Mouse (Mus musculus): ENCODE measurements around the gene Isy1. TPM values are rescaled to one million over a fixed set of nuclear protein-coding genes. Genes with fewer than 3 reads are reported as not detected.

Gene Isy1
- total and polyA plus RNA-seq, 3 experiments, result 7.3 to 22.8 (median 22.3) TPM

GRCm38 (mm10) chr6:87802462-87802861 lies 36.1 kb downstream of the Isy1 start:
- Histone ChIP-seq H3K4me3 (no peak overlapping the region), H3K4me1 (ENCODE audit: control insufficient read depth, insufficient read depth, low read length) (peaks cover 9% of the 10 kb centered on the region), H3K27me3 (ENCODE audit: control insufficient read depth, insufficient read depth, low read length) (no peaks in the 10 kb centered on the region), H3K9ac (ENCODE audit: low read depth, low read length) (no peak overlapping the region), H3K27ac (no peak overlapping the region), H3K79me2 (replicated peaks; ENCODE audit: control insufficient read depth, insufficient read depth, low read length) (peaks cover 2% of the 10 kb centered on the region; the same call in 1 of the 2 replicates), H3K36me3 (ENCODE audit: control insufficient read depth, insufficient read depth, low read length) (peaks cover 2% of the 10 kb centered on the region; the same call in 1 of the 2 replicates)
- no peak for DNase-seq
- intact Hi-C loops (cut with DNase I), result no loop called here
- WGBS, result 84% methylated on average over 7 of the region's 7 CpGs
- TF ChIP-seq POLR2A (IDR thresholded peaks at IDR 0.05; ENCODE audit: insufficient read depth, low read depth, low read length), result no peak
- no peak for TF ChIP-seq CTCF (IDR thresholded peaks at IDR 0.05)
- no peak for TF ChIP-seq EP300 (IDR thresholded peaks at IDR 0.05; ENCODE audit: insufficient read depth, low read depth, low read length)

- no peak for TF ChIP-seq POLR2A (IDR thresholded peaks at IDR 0.05; ENCODE audit: insufficient read depth, low read depth, low read length)
- no peak for TF ChIP-seq CTCF (IDR thresholded peaks at IDR 0.05)
- TF ChIP-seq EP300 (IDR thresholded peaks at IDR 0.05; ENCODE audit: insufficient read depth, low read depth, low read length), result no peak
- peaks cover under 1% of the 10 kb centered on the region; the same call in 1 of the 2 replicates for H3K4me1 ChIP-seq (ENCODE audit: control insufficient read depth, insufficient read depth, low read length)
- intact Hi-C loops (cut with DNase I), result no loop called here
- H3K27ac ChIP-seq, result no peak overlapping the region
- 75% methylated on average over 6 of the region's 6 CpGs for WGBS
- no peaks in the 10 kb centered on the region for H3K27me3 ChIP-seq (ENCODE audit: control insufficient read depth, insufficient read depth, low read length)
- no peak overlapping the region for H3K4me3 ChIP-seq
- DNase-seq, result no peak
- no peaks in the 10 kb centered on the region for H3K36me3 ChIP-seq (ENCODE audit: control insufficient read depth, insufficient read depth, low read length)
- 0 out of 2 replicates have a peak, but pooled peaks cover 1% of the 10 kb centered on the region for H3K79me2 ChIP-seq (replicated peaks; ENCODE audit: control insufficient read depth, insufficient read depth, low read length)
- H3K9ac ChIP-seq (ENCODE audit: low read depth, low read length), result no peak overlapping the region
Measured at GRCm38 (mm10) chr6:87799576-87799975, 39.0 kb downstream of the Isy1 start.

- H3K79me2 ChIP-seq (replicated peaks; ENCODE audit: control insufficient read depth, insufficient read depth, low read length), result no peaks in the 10 kb centered on the region
- no peak overlapping the region for H3K4me3 ChIP-seq
- TF ChIP-seq CTCF (IDR thresholded peaks at IDR 0.05), result no peak
- no peak for TF ChIP-seq POLR2A (IDR thresholded peaks at IDR 0.05; ENCODE audit: insufficient read depth, low read depth, low read length)
- TF ChIP-seq EP300 (IDR thresholded peaks at IDR 0.05; ENCODE audit: insufficient read depth, low read depth, low read length), result no peak
- H3K4me1 ChIP-seq (ENCODE audit: control insufficient read depth, insufficient read depth, low read length), result no peaks in the 10 kb centered on the region; the same call in 1 of the 2 replicates
- no peak overlapping the region for H3K27ac ChIP-seq
- WGBS, result 29% methylated on average over 2 of the region's 2 CpGs
- H3K36me3 ChIP-seq (ENCODE audit: control insufficient read depth, insufficient read depth, low read length), result no peaks in the 10 kb centered on the region
- intact Hi-C loops (cut with DNase I), result no loop called here
- H3K9ac ChIP-seq (ENCODE audit: low read depth, low read length), result no peak overlapping the region
- no peak for DNase-seq
- H3K27me3 ChIP-seq (ENCODE audit: control insufficient read depth, insufficient read depth, low read length), result no peaks in the 10 kb centered on the region
Measured at GRCm38 (mm10) chr6:87797321-87797720, 41.3 kb downstream of the Isy1 start.

GRCm38 (mm10) chr6:87796251-87796880 lies 42.2 kb downstream of the Isy1 start:
- H3K27me3 ChIP-seq (ENCODE audit: control insufficient read depth, insufficient read depth, low read length), result no peaks in the 10 kb centered on the region
- no peaks in the 10 kb centered on the region; the same call in 1 of the 2 replicates for H3K4me1 ChIP-seq (ENCODE audit: control insufficient read depth, insufficient read depth, low read length)
- intact Hi-C loops (cut with DNase I), result no loop called here
- 79% methylated on average over 6 of the region's 6 CpGs for WGBS
- no peak for TF ChIP-seq EP300 (IDR thresholded peaks at IDR 0.05; ENCODE audit: insufficient read depth, low read depth, low read length)
- no peak for TF ChIP-seq POLR2A (IDR thresholded peaks at IDR 0.05; ENCODE audit: insufficient read depth, low read depth, low read length)
- no peak for TF ChIP-seq CTCF (IDR thresholded peaks at IDR 0.05)
- H3K36me3 ChIP-seq (ENCODE audit: control insufficient read depth, insufficient read depth, low read length), result no peaks in the 10 kb centered on the region
- H3K9ac ChIP-seq (ENCODE audit: low read depth, low read length), result no peak overlapping the region
- no peak overlapping the region for H3K4me3 ChIP-seq
- no peak for DNase-seq
- H3K27ac ChIP-seq, result no peak overlapping the region
- H3K79me2 ChIP-seq (replicated peaks; ENCODE audit: control insufficient read depth, insufficient read depth, low read length), result no peaks in the 10 kb centered on the region

- Histone ChIP-seq H3K9ac (ENCODE audit: low read depth, low read length) (no peak overlapping the region), H3K27ac (no peak overlapping the region), H3K27me3 (ENCODE audit: control insufficient read depth, insufficient read depth, low read length) (no peaks in the 10 kb centered on the region), H3K4me1 (ENCODE audit: control insufficient read depth, insufficient read depth, low read length) (no peaks in the 10 kb centered on the region; the same call in none of the 2 replicates), H3K36me3 (ENCODE audit: control insufficient read depth, insufficient read depth, low read length) (no peaks in the 10 kb centered on the region), H3K79me2 (replicated peaks; ENCODE audit: control insufficient read depth, insufficient read depth, low read length) (no peaks in the 10 kb centered on the region), H3K4me3 (no peak overlapping the region)
- WGBS, result 56% methylated on average over 6 of the region's 6 CpGs
- intact Hi-C loops (cut with DNase I), result no loop called here
- no peak for TF ChIP-seq EP300 (IDR thresholded peaks at IDR 0.05; ENCODE audit: insufficient read depth, low read depth, low read length)
- no peak for TF ChIP-seq POLR2A (IDR thresholded peaks at IDR 0.05; ENCODE audit: insufficient read depth, low read depth, low read length)
- TF ChIP-seq CTCF (IDR thresholded peaks at IDR 0.05), result no peak
- DNase-seq, result no peak
Measured at GRCm38 (mm10) chr6:87795385-87796150, 43.0 kb downstream of the Isy1 start.
